Mouse (Mus musculus): ENCODE data around the gene Mtcl1. TPM values are rescaled to one million over a fixed set of nuclear protein-coding genes. Genes with fewer than 3 reads are reported as not detected.

The Mtcl1 gene
- polyA plus RNA-seq, 1 experiment from 2014 or later: 1.8 TPM

- TF ChIP-seq EP300 (optimal IDR thresholded peaks at IDR 0.05): no peak
- TF ChIP-seq CTCF (IDR thresholded peaks at IDR 0.05; ENCODE audit: low read depth): no peak
Observed at GRCm38 (mm10) chr17:66325440-66326203, 123.9 kb downstream of the Mtcl1 start.

GRCm38 (mm10) chr17:66324836-66325235 is 124.7 kb downstream of the Mtcl1 start:
- Histone ChIP-seq H3K27me3 (ENCODE audit: control insufficient read depth, insufficient read depth, low read length) (no peaks in the 10 kb centered on the region), H3K27ac (replicated peaks) (no peak overlapping the region), H3K4me3 (ENCODE audit: low read depth, low read length) (no peak overlapping the region), H3K9me3 (ENCODE audit: control insufficient read depth, low read length) (no peaks in the 10 kb centered on the region), H3K9ac (ENCODE audit: low read length) (no peak overlapping the region), H3K4me2 (replicated peaks; ENCODE audit: low read depth) (no peak overlapping the region), H3K36me3 (ENCODE audit: control insufficient read depth, insufficient read depth, low read length) (no peaks in the 10 kb centered on the region), H3K4me1 (replicated peaks; ENCODE audit: control insufficient read depth, insufficient read depth) (no peaks in the 10 kb centered on the region)
- ATAC-seq (ENCODE audit: low FRiP score, low TSS enrichment) (no peak), DNase-seq (ENCODE audit: low spot score) (no peak)
- no peak for TF ChIP-seq CTCF (IDR thresholded peaks at IDR 0.05; ENCODE audit: low read depth)
- TF ChIP-seq EP300 (optimal IDR thresholded peaks at IDR 0.05): no peak
- 61% methylated on average over 3 of the region's 3 CpGs for WGBS

More at GRCm38 (mm10) chr17:66325440-66326203, 123.9 kb downstream of the Mtcl1 start:
- Histone ChIP-seq H3K36me3 (ENCODE audit: control insufficient read depth, insufficient read depth, low read length) (no peaks in the 10 kb centered on the region), H3K4me1 (replicated peaks; ENCODE audit: control insufficient read depth, insufficient read depth) (no peaks in the 10 kb centered on the region), H3K4me3 (ENCODE audit: low read depth, low read length) (no peak overlapping the region), H3K4me2 (replicated peaks; ENCODE audit: low read depth) (no peak overlapping the region), H3K9me3 (ENCODE audit: control insufficient read depth, low read length) (no peaks in the 10 kb centered on the region), H3K27me3 (ENCODE audit: control insufficient read depth, insufficient read depth, low read length) (no peaks in the 10 kb centered on the region), H3K27ac (replicated peaks) (no peak overlapping the region), H3K9ac (ENCODE audit: low read length) (no peak overlapping the region)
- DNase-seq (ENCODE audit: low spot score) (no peak), ATAC-seq (ENCODE audit: low FRiP score, low TSS enrichment) (no peak)
- WGBS: 43% methylated on average over 14 of the region's 14 CpGs

- whole genome bisulfite sequencing: 50% methylated on average over 15 of the region's 15 CpGs
- peak; percentile 56; the same call in 1 of the 2 replicates for ATAC-seq (ENCODE audit: low FRiP score, low TSS enrichment)
- no peak for DNase-seq (ENCODE audit: low spot score)
- Histone ChIP-seq H3K4me2 (replicated peaks; ENCODE audit: low read depth) (no peak overlapping the region), H3K27me3 (ENCODE audit: control insufficient read depth, insufficient read depth, low read length) (no peaks in the 10 kb centered on the region), H3K4me3 (ENCODE audit: low read depth, low read length) (no peak overlapping the region), H3K9me3 (ENCODE audit: control insufficient read depth, low read length) (no peaks in the 10 kb centered on the region), H3K4me1 (replicated peaks; ENCODE audit: control insufficient read depth, insufficient read depth) (no peaks in the 10 kb centered on the region), H3K36me3 (ENCODE audit: control insufficient read depth, insufficient read depth, low read length) (no peaks in the 10 kb centered on the region), H3K27ac (replicated peaks) (no peak overlapping the region), H3K9ac (ENCODE audit: low read length) (no peak overlapping the region)
- TF ChIP-seq CTCF (IDR thresholded peaks at IDR 0.05; ENCODE audit: low read depth) (no peak), EP300 (optimal IDR thresholded peaks at IDR 0.05) (no peak)
Observed at GRCm38 (mm10) chr17:66322646-66323255, 126.8 kb downstream of the Mtcl1 start.

- H3K9ac ChIP-seq (ENCODE audit: low read length): no peak overlapping the region
- H3K36me3 ChIP-seq (ENCODE audit: control insufficient read depth, insufficient read depth, low read length): no peaks in the 10 kb centered on the region
- ATAC-seq (ENCODE audit: low FRiP score, low TSS enrichment) (peak; percentile 64), DNase-seq (ENCODE audit: low spot score) (peak; percentile 18)
- H3K27ac ChIP-seq (replicated peaks): no peak overlapping the region
- WGBS: 58% methylated on average over 14 of the region's 14 CpGs
- H3K4me1 ChIP-seq (replicated peaks; ENCODE audit: control insufficient read depth, insufficient read depth): no peaks in the 10 kb centered on the region
- no peak overlapping the region for H3K4me2 ChIP-seq (replicated peaks; ENCODE audit: low read depth)
- TF ChIP-seq EP300 (optimal IDR thresholded peaks at IDR 0.05): no peak
- no peaks in the 10 kb centered on the region for H3K9me3 ChIP-seq (ENCODE audit: control insufficient read depth, low read length)
- H3K27me3 ChIP-seq (ENCODE audit: control insufficient read depth, insufficient read depth, low read length): no peaks in the 10 kb centered on the region
- H3K4me3 ChIP-seq (ENCODE audit: low read depth, low read length): no peak overlapping the region
Observed at GRCm38 (mm10) chr17:66321933-66322332, 127.6 kb downstream of the Mtcl1 start.

- Histone ChIP-seq H3K36me3 (ENCODE audit: control insufficient read depth, insufficient read depth, low read length) (no peaks in the 10 kb centered on the region), H3K9me3 (ENCODE audit: control insufficient read depth, low read length) (no peaks in the 10 kb centered on the region), H3K9ac (ENCODE audit: low read length) (no peak overlapping the region), H3K27ac (replicated peaks) (no peak overlapping the region), H3K4me3 (ENCODE audit: low read depth, low read length) (no peak overlapping the region), H3K27me3 (ENCODE audit: control insufficient read depth, insufficient read depth, low read length) (no peaks in the 10 kb centered on the region), H3K4me1 (replicated peaks; ENCODE audit: control insufficient read depth, insufficient read depth) (no peaks in the 10 kb centered on the region), H3K4me2 (replicated peaks; ENCODE audit: low read depth) (no peak overlapping the region; the same call in 1 of the 2 replicates)
- DNase-seq (ENCODE audit: low spot score) (no peak), ATAC-seq (ENCODE audit: low FRiP score, low TSS enrichment) (no peak)
- 64% methylated on average over 19 of the region's 20 CpGs for WGBS
- TF ChIP-seq EP300 (optimal IDR thresholded peaks at IDR 0.05) (no peak), CTCF (IDR thresholded peaks at IDR 0.05; ENCODE audit: low read depth) (no peak)
Observed at GRCm38 (mm10) chr17:66320716-66321372, 128.7 kb downstream of the Mtcl1 start.

Measured in stomach, postnatal 0 days (tissue).